Mouse (Mus musculus) testis, adult 2 months (tissue): ENCODE data around the gene Pbld1. TPM values are rescaled to one million over a fixed set of nuclear protein-coding genes. Genes with fewer than 3 reads are reported as not detected.

Experiments used
- H3K27ac ChIP-seq: fragments of 200-500 bp; 2 replicates; pipeline ENCODE4 v1.5.1; 2012; ENCODE audit warnings: low read depth, low read length; ENCODE audit not compliant: control insufficient read depth, insufficient read depth
- H3K27me3 ChIP-seq: fragments of 200-500 bp; 2 replicates; pipeline ENCODE4 v1.6.1; 2012; ENCODE audit warnings: mild to moderate bottlenecking, low read length, moderate library complexity; ENCODE audit not compliant: control insufficient read depth, insufficient read depth
- H3K36me3 ChIP-seq: fragments of 200-500 bp; 2 replicates; pipeline ENCODE4 v1.6.1; 2012; ENCODE audit warnings: mild to moderate bottlenecking, low read length; ENCODE audit not compliant: control insufficient read depth, insufficient read depth
- H3K4me1 ChIP-seq: fragments of 200-500 bp; 2 replicates; pipeline ENCODE4 v1.6.1; 2012; ENCODE audit warnings: low read length; ENCODE audit not compliant: control insufficient read depth, insufficient read depth
- H3K4me3 ChIP-seq: fragments of 200-500 bp; 2 replicates; pipeline ENCODE4 v1.5.1; 2012; ENCODE audit warnings: low read depth, mild to moderate bottlenecking, low read length, moderate library complexity, mixed read lengths; ENCODE audit not compliant: control insufficient read depth
- CTCF ChIP-seq: fragments of 200-500 bp; IDR thresholded peaks from 2 replicates; pipeline ENCODE4 v1.5.1; 2012; ENCODE audit warnings: low read depth, mild to moderate bottlenecking, inconsistent platforms, low read length, moderate library complexity; ENCODE audit not compliant: control insufficient read depth, insufficient read depth, insufficient replicate concordance
- POLR2A ChIP-seq: fragments of 200-500 bp; IDR thresholded peaks from 2 replicates; pipeline ENCODE4 v1.6.1; 2012; ENCODE audit warnings: low read depth, mild to moderate bottlenecking, inconsistent platforms, low read length, moderate library complexity; ENCODE audit not compliant: control insufficient read depth
- polyA plus RNA-seq: library from polyadenylated mRNA; depleted of rRNA; stranded (reverse); fragments of >200 nt; gene quantifications from 2 replicates; pipeline ENCODE4 v1.2.3, GENCODE M21; 2012

Gene Pbld1
- polyA plus RNA-seq, 1 experiment, result 0.53 TPM

GRCm38 (mm10) chr10:63086304-63086703 is 26.3 kb downstream of the Pbld1 start:
- Histone ChIP-seq H3K4me1 (peaks cover 8% of the 10 kb centered on the region), H3K4me3 (no peak overlapping the region), H3K27ac (no peak overlapping the region), H3K27me3 (no peaks in the 10 kb centered on the region), H3K36me3 (no peaks in the 10 kb centered on the region)
- TF ChIP-seq CTCF (no peak), POLR2A (no peak)

DNA sequence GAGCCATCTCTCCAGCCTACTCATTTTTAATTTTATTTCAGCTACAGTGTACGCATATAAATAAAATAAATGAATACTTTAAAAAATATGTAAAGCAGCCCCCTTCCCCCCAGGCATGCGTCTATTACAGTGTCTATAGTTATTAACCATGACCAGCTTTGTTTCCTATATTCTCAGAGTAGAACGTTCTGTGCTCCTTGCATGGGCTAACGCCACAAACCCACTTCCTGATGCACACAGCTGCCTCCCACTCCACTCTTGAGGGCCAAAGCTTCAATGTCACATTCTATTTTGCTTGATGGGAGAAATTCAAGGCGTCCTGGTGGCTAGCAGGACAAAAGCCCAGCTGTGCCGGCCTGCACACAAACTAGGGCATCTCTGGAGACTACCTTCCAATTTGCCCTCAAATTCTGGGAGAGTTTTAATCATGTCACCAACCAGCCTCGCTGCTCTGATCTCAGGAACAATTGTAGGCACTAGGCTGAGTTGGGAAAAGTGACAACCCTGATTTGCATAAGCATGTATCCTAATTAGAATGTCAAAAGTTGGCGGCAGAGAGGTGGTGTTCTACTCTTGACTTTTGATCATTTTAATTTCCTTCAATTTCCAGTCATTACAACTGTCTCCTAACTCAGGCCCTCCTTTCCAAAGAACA is 29.3 kb downstream of the Pbld1 start:
- no peaks in the 10 kb centered on the region for H3K36me3 ChIP-seq
- no peak overlapping the region for H3K27ac ChIP-seq
- no peaks in the 10 kb centered on the region for H3K27me3 ChIP-seq
- peaks cover 8% of the 10 kb centered on the region for H3K4me1 ChIP-seq
- TF ChIP-seq POLR2A, result no peak
- TF ChIP-seq CTCF, result no peak
- H3K4me3 ChIP-seq, result peak overlapping the region; percentile 29; the same call in 1 of the 2 replicates

- TF ChIP-seq POLR2A, result no peak
- no peak for TF ChIP-seq CTCF
- Histone ChIP-seq H3K27me3 (no peaks in the 10 kb centered on the region), H3K36me3 (no peaks in the 10 kb centered on the region), H3K4me1 (peaks cover 8% of the 10 kb centered on the region), H3K27ac (no peak overlapping the region), H3K4me3 (peak overlapping the region; percentile 29)
These were observed 30.0 kb downstream of the Pbld1 start for GRCm38 (mm10) chr10:63089758-63090571.

- Histone ChIP-seq H3K36me3 (no peaks in the 10 kb centered on the region), H3K4me3 (no peak overlapping the region), H3K4me1 (peaks cover 8% of the 10 kb centered on the region), H3K27me3 (no peaks in the 10 kb centered on the region), H3K27ac (no peak overlapping the region)
- TF ChIP-seq CTCF (no peak), POLR2A (no peak)
These were observed 32.0 kb downstream of the Pbld1 start for GRCm38 (mm10) chr10:63091915-63092314.

DNA sequence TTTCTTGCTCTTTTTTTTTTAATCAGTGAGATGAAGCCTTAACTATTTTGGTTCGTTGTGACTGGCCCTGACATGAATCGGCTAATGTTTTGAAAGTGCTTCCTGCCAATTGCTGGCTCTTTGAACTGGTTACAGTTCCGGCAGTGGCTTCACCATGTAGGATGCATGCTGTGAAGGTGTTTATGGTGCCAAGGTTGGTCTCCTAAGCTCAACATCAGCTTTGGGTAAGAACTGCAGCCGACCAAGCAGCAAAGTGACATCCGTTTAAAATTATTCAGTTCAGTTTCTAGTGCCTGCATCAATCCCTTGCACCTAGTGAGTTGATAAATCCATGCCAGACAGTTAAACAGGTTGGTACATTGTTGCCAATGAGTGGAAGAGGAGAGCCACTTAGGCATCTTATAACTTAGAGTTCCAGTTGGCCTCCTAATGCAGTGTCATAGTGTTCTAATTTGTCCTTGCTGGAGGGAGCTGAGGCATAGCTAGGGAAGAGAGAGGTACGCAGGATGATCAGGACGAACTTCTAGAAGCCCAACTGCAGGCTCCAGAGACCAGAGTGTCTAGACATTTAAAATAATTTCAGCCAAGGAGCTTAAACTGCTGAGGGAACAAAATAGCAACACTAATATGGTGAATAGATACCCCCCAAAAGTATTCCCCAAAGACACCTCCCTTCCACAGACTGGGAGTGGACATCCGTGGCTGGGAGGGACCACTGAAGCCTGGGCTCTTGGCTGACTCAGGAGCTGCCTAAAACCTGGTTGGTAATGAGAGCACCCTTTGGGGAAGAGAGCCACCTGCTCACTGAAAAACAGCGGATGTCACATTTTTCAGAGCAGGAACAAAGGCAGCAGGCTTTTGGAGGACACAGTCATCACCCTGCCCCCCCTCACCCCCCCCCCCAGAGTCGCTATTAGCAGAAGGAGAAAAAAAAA is 32.9 kb downstream of the Pbld1 start:
- no peaks in the 10 kb centered on the region for H3K27me3 ChIP-seq
- TF ChIP-seq POLR2A, result no peak
- no peak for TF ChIP-seq CTCF
- H3K4me3 ChIP-seq, result no peak overlapping the region
- peaks cover 8% of the 10 kb centered on the region for H3K4me1 ChIP-seq
- H3K27ac ChIP-seq, result no peak overlapping the region
- H3K36me3 ChIP-seq, result no peaks in the 10 kb centered on the region

GRCm38 (mm10) chr10:63096757-63097156 is 36.8 kb downstream of the Pbld1 start:
- no peak overlapping the region for H3K27ac ChIP-seq
- H3K36me3 ChIP-seq, result no peaks in the 10 kb centered on the region
- no peaks in the 10 kb centered on the region for H3K27me3 ChIP-seq
- TF ChIP-seq POLR2A, result no peak
- TF ChIP-seq CTCF, result no peak
- peaks cover 11% of the 10 kb centered on the region for H3K4me1 ChIP-seq
- H3K4me3 ChIP-seq, result no peak overlapping the region
